17 mouse cellular contexts compared by ENCODE assay signal in genomic region chr9:6336236-6336635, GRCm38 (mm10).
"Had no signal": no experiment of that assay in that cellular context is flagged by ENCODE, and none has a peak within 500 bp of the region (broad histone marks: within the 10 kb centered on the region; RNA-seq: fewer than 3 reads in every experiment).

No protein-coding gene starts in this region.

- H3K9ac ChIP-seq: lung, embryonic 15.5 days; midbrain, embryonic 13.5 days; midbrain, embryonic 15.5 days; neural tube, embryonic 12.5 days; stomach, embryonic 15.5 days had no signal

- H3K4me1 ChIP-seq: lung, embryonic 15.5 days; megakaryocyte, embryonic 14.5 days; midbrain, embryonic 13.5 days; midbrain, embryonic 15.5 days; neural tube, embryonic 12.5 days; stomach, embryonic 15.5 days had no signal

- H3K9me3 ChIP-seq: lung, embryonic 15.5 days; megakaryocyte, embryonic 14.5 days; midbrain, embryonic 13.5 days; midbrain, embryonic 15.5 days; neural tube, embryonic 12.5 days; stomach, embryonic 15.5 days had no signal

- H3K4me3 ChIP-seq: lung, embryonic 15.5 days; megakaryocyte, embryonic 14.5 days; midbrain, embryonic 13.5 days; midbrain, embryonic 15.5 days; neural tube, embryonic 12.5 days; stomach, embryonic 15.5 days had no signal

- H3K36me3 ChIP-seq: lung, embryonic 15.5 days; midbrain, embryonic 13.5 days; midbrain, embryonic 15.5 days; neural tube, embryonic 12.5 days; stomach, embryonic 15.5 days had no signal

- H3K27ac ChIP-seq: lung, embryonic 15.5 days; macrophage; midbrain, embryonic 13.5 days; midbrain, embryonic 15.5 days; neural tube, embryonic 12.5 days; stomach, embryonic 15.5 days; stomach, postnatal 0 days had no signal

- DNase-seq: lung, adult 2 months; lung, postnatal 14 days; lung, postnatal 36 days; right cerebral cortex, postnatal 14 days; thymus, adult 2 months; thymus, postnatal 25 days; thymus, postnatal 4 days had no signal

- ATAC-seq: lung, postnatal 0 days; midbrain, embryonic 13.5 days; midbrain, embryonic 15.5 days had no signal

- H3K4me2 ChIP-seq: lung, embryonic 15.5 days; midbrain, embryonic 11.5 days; midbrain, embryonic 13.5 days; midbrain, embryonic 15.5 days; neural tube, embryonic 12.5 days; stomach, embryonic 15.5 days had no signal

- H3K27me3 ChIP-seq: lung, embryonic 15.5 days; megakaryocyte, embryonic 14.5 days; midbrain, embryonic 13.5 days; midbrain, embryonic 15.5 days; neural tube, embryonic 12.5 days; stomach, embryonic 15.5 days had no signal
